Mouse (Mus musculus) small intestine, adult 2 months (tissue): ENCODE measurements around the gene Ccdc13. TPM values are rescaled to one million over a fixed set of nuclear protein-coding genes. Genes with fewer than 3 reads are reported as not detected.

ENCODE experiments used
- H3K27ac ChIP-seq: fragments of 200-500 bp; 2 replicates; pipeline ENCODE4 v1.5.1; 2012; ENCODE audit warnings: low read depth, low read length, control low read depth, inconsistent platforms; ENCODE audit not compliant: insufficient read depth
- H3K27me3 ChIP-seq: fragments of 200-500 bp; 2 replicates; pipeline ENCODE4 v1.6.1; 2012; ENCODE audit warnings: mild to moderate bottlenecking, moderate library complexity, low read length, inconsistent platforms; ENCODE audit not compliant: control insufficient read depth, insufficient read depth
- H3K36me3 ChIP-seq: fragments of 200-500 bp; 2 replicates; pipeline ENCODE4 v1.6.1; 2012; ENCODE audit warnings: mild to moderate bottlenecking, low read length, control low read depth, inconsistent platforms; ENCODE audit not compliant: control insufficient read depth, insufficient read depth
- H3K4me1 ChIP-seq: fragments of 200-500 bp; 2 replicates; pipeline ENCODE4 v1.6.1; 2012; ENCODE audit warnings: low read length, inconsistent platforms, mixed read lengths; ENCODE audit not compliant: control insufficient read depth, insufficient read depth, insufficient read length
- H3K4me3 ChIP-seq: fragments of 200-500 bp; 2 replicates; pipeline ENCODE4 v1.5.1; 2012; ENCODE audit warnings: low read depth, mild to moderate bottlenecking, control low read depth, inconsistent platforms, low read length, moderate library complexity
- CTCF ChIP-seq: fragments of 200-500 bp; IDR thresholded peaks from 2 replicates; pipeline ENCODE4 v1.5.1; 2012; ENCODE audit warnings: low read depth, mild to moderate bottlenecking, control low read depth, inconsistent platforms, low read length, moderate library complexity, mixed read lengths; ENCODE audit not compliant: insufficient replicate concordance, insufficient read length; ENCODE audit errors: extremely low read depth
- POLR2A ChIP-seq: fragments of 200-500 bp; IDR thresholded peaks from 2 replicates; pipeline ENCODE4 v1.6.1; 2012; ENCODE audit warnings: low read depth, mild to moderate bottlenecking, control low read depth, inconsistent platforms, low read length, moderate library complexity
- whole genome bisulfite sequencing: fragments of 180-500 bp; shearing (Covaris S2); methylation state at CpG from one replicate; pipeline ENCODE4 v1.1.7; 2018; 5-methylcytosine and 5-hydroxymethylcytosine counted together
- polyA plus RNA-seq: library from polyadenylated mRNA; depleted of rRNA; stranded (reverse); fragments of >200 nt; gene quantifications from 2 replicates; pipeline ENCODE4 v1.2.3, GENCODE M21; 2012

Ccdc13 gene
- polyA plus RNA-seq, 1 experiment: 0.65 TPM

DNA sequence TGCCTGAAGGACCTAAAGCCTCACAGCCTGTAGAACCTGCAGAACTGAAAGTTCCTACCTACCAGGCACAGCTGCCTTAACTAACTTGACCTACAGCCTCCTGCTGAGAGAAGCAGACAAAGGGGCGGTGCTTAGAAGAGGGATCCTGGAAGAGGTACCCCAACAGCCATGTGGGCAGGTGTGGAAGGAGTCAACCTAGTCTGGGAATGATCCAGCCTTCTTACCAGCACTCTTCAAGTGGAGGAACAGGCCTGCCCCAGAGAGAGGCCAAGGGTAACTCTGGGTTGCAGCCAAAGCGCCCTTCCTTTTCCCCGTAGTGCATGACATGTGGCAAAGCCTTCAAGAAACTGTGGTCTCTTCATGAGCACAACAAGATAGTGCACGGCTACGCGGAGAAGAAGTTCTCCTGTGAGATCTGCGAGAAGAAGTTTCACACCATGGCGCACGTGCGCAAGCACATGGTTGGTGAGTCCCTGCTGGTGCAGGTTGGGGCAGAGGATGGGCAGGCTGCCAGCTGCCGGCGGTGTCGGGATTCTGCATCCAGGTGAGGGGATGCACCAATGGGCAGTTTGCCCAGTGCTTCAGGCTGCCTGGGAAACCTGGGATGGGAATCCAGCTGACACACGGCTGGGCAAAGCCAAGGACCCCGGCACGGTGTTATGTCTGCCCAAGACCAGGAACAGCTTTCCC lies 74.0 kb downstream of the Ccdc13 start:
- Histone ChIP-seq H3K27me3 (peaks cover 10% of the 10 kb centered on the region), H3K4me1 (no peaks in the 10 kb centered on the region), H3K36me3 (no peaks in the 10 kb centered on the region), H3K27ac (no peak overlapping the region), H3K4me3 (no peak overlapping the region)
- 68% methylated on average over 16 of the region's 16 CpGs for WGBS
- TF ChIP-seq POLR2A: no peak
- TF ChIP-seq CTCF: no peak

DNA sequence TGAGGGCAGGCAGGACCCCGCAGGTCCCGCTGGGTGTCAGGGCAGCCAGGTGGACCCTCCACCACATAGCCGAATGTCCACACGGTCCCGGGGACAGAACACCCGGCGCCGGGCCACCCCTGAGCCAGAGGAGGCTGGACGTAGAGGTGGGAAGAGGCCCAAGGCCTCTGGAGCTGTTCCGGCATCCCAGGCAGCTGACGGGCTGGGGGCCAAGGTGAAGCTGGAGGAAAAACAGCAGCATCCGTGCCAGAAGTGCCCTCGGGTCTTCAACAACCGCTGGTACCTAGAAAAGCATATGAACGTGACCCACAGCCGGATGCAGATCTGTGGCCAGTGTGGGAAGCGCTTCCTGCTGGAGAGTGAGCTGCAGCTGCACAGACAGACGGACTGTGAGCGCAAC lies 75.5 kb downstream of the Ccdc13 start:
- H3K4me3 ChIP-seq: no peak overlapping the region
- H3K36me3 ChIP-seq: no peaks in the 10 kb centered on the region
- H3K27ac ChIP-seq: no peak overlapping the region
- peaks cover 9% of the 10 kb centered on the region for H3K4me1 ChIP-seq
- TF ChIP-seq CTCF: no peak
- no peak for TF ChIP-seq POLR2A
- 90% methylated on average over 19 of the region's 19 CpGs for WGBS
- H3K27me3 ChIP-seq: peaks cover 22% of the 10 kb centered on the region

DNA sequence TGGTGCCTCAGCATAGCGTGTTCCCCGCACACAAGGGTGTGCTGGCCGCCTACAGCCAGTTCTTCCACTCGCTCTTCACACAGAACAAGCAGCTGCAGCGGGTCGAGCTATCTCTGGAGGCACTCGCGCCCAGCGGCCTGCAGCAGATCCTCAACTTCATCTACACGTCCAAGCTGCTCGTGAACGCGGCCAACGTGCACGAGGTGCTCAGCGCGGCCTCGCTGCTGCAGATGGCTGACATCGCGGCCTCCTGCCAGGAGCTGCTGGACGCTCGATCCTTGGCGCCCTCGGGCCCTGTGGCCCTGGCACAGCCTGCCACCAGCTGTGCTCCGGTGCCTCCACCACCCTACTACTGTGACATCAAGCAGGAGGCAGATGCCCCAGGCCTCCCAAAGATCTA lies 76.5 kb downstream of the Ccdc13 start:
- TF ChIP-seq POLR2A: no peak
- TF ChIP-seq CTCF: no peak
- H3K36me3 ChIP-seq: no peaks in the 10 kb centered on the region
- 95% methylated on average over 25 of the region's 25 CpGs for WGBS

DNA sequence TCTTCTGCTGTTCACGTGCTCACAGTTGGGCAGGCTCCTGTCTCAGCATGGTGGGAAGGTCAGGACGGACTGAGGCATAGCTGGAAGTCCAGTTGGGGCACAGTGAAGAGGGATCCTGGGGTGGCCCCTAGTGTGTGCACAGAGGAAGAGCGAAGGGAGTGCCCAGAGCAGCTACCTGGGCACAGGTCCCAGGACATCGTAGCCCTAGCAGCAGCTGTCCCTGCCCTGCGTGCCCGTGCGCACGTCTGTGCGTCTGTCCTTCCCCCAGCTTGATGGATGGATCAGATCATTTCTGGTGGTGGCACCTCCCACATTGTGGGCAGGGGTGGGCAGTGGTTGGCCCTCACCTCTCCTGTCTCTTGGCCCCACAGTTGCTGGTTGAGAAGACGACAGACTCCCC lies 77.0 kb downstream of the Ccdc13 start:
- peaks cover 22% of the 10 kb centered on the region for H3K27me3 ChIP-seq
- no peaks in the 10 kb centered on the region for H3K36me3 ChIP-seq
- 92% methylated on average over 10 of the region's 10 CpGs for WGBS
- no peak overlapping the region for H3K27ac ChIP-seq
- TF ChIP-seq CTCF (no peak), POLR2A (no peak)
- peaks cover 9% of the 10 kb centered on the region for H3K4me1 ChIP-seq
- H3K4me3 ChIP-seq: no peak overlapping the region

More for the DNA sequence above, 76.5 kb downstream of the Ccdc13 start:
- H3K4me1 ChIP-seq: peaks cover 9% of the 10 kb centered on the region
- H3K4me3 ChIP-seq: no peak overlapping the region
- H3K27me3 ChIP-seq: peaks cover 22% of the 10 kb centered on the region
- no peak overlapping the region for H3K27ac ChIP-seq

DNA sequence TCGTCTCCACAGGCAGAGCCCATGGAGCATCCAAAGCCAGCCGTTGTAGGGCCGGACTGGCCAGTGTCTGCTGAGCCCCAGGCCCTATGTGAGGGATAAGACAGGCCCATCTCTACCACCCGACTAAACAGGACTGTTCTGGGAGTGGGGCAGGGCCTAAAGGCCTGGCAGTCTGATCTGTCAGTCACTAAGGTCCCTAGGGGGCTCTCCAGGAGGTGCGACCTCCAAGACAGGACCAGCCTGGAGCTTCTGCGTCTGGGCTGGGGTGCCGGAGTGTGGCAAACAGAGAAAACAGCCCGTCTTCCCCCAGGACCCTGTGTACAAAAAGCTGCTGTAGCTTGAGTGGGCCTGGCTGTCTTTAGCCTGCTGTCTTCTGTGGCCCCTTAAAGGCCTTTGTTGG lies 77.5 kb downstream of the Ccdc13 start:
- no peak overlapping the region for H3K27ac ChIP-seq
- peaks cover 9% of the 10 kb centered on the region for H3K4me1 ChIP-seq
- H3K27me3 ChIP-seq: peaks cover 22% of the 10 kb centered on the region
- TF ChIP-seq CTCF: no peak
- TF ChIP-seq POLR2A: no peak
- 86% methylated on average over 8 of the region's 8 CpGs for WGBS
- H3K36me3 ChIP-seq: peaks cover 2% of the 10 kb centered on the region; the same call in 1 of the 2 replicates
- no peak overlapping the region for H3K4me3 ChIP-seq

DNA sequence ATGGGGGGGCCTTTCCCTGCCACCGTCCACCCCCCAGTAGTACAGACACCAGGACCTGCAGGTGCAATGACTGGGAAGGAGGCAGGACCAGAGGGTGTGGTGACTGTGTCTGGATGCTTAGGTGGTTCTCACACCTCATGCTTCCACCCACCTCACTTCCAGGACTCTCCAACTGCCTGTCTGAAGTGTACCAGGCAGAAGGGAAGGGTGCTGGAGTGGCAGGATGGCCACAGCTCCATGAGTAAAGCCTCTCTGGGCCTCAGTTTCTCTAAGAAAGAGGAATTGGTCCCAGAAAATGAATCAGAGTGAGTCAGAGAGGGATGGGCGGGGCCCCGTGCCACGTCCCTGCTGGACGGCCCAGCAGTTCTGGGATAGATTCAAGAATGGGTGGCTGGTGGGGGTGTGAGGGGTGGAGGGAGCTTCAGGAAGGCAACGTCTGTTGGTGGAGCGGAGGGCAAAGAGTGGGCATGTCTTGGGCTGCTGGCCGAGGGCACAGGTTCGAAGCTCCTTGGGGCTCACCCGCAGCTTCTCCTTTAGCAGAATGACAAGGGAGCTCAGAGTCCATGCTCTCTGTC lies 78.1 kb downstream of the Ccdc13 start:
- Histone ChIP-seq H3K27me3 (peaks cover 22% of the 10 kb centered on the region), H3K4me3 (no peak overlapping the region), H3K27ac (no peak overlapping the region), H3K36me3 (peaks cover 5% of the 10 kb centered on the region), H3K4me1 (peaks cover 9% of the 10 kb centered on the region)
- no peak for TF ChIP-seq CTCF
- TF ChIP-seq POLR2A: no peak
- WGBS: 51% methylated on average over 10 of the region's 10 CpGs

DNA sequence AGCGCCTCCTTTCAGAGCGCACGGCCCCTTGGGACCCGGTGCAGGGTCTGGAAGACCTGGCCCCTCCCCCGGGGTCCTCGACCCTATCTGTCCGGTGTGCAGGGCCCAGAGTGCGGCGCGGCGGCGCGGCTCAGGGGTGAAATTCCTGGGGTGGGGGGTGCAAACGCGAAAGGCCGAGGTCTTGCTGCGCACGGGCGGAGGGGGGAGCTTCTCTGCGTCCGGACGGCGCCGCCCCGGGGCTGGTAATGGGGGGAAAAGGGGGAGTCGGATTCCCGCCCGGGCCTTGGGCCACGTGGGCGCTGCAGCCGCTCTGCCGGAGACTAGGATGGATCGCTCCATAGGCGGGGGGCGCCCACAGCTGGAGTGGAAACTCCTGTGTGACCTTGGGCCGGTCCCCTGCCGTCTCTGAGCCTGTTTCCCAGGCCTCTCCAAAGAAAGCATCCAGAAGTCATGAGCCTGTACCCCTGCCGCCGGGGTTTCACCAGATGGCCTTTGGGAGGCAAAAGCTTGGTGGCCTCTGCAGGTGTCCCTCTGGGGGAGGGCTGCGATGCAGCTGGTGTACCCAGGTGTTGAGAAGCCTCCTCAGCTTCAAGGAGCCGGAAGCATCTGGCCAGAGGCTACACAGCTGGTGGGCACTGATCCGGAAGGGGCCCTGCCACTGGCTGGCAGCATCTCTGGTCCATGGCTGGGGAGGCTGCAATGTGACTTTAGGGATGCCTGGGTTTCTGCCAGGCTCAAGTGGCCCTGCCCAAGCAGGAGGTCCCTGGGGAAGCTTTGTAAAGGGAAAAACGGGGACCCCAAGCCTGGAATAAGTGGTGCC lies 78.8 kb downstream of the Ccdc13 start:
- no peak overlapping the region for H3K27ac ChIP-seq
- WGBS: 2% methylated on average over 43 of the region's 43 CpGs

More for the DNA sequence above, 78.8 kb downstream of the Ccdc13 start:
- peaks cover 9% of the 10 kb centered on the region for H3K4me1 ChIP-seq
- TF ChIP-seq POLR2A: no peak
- TF ChIP-seq CTCF: no peak
- peak overlapping the region; percentile 83 for H3K4me3 ChIP-seq
- H3K36me3 ChIP-seq: peaks cover 9% of the 10 kb centered on the region
- H3K27me3 ChIP-seq: peaks cover 22% of the 10 kb centered on the region
